Mouse (Mus musculus) forebrain, embryonic 11.5 days (tissue): ENCODE measurements around the gene Pnma1. TPM values are rescaled to one million over a fixed set of nuclear protein-coding genes. Genes with fewer than 3 reads are reported as not detected.

Source experiments
- ATAC-seq: fragments of 200-750 bp; cut with Nextera tagmentation; replicated peaks from 2 replicates; pipeline ENCODE4 v1.8.0; 2017; ENCODE audit warnings: moderate TSS enrichment; ENCODE audit not compliant: low FRiP score
- DNase-seq: peaks from one replicate; pipeline ENCODE4 v3.0.0-alpha.2; 2017; ENCODE audit warnings: low spot score
- H3K27ac ChIP-seq: fragments of 300-500 bp; sonication (generic); 2 replicates; pipeline ENCODE4 v1.5.1; 2014; ENCODE audit warnings: low read depth, low read length
- H3K27me3 ChIP-seq: fragments of 300-500 bp; sonication (generic); 2 replicates; pipeline ENCODE4 v1.6.1; 2014; ENCODE audit warnings: mild to moderate bottlenecking, low read length, mixed read lengths; ENCODE audit not compliant: control insufficient read depth, insufficient read depth
- H3K36me3 ChIP-seq: fragments of 300-500 bp; sonication (generic); 2 replicates; pipeline ENCODE4 v1.6.1; 2014; ENCODE audit warnings: mild to moderate bottlenecking, low read length, moderate library complexity, mixed read lengths; ENCODE audit not compliant: control insufficient read depth, insufficient read depth
- H3K4me1 ChIP-seq: fragments of 300-500 bp; sonication (generic); replicated peaks from 2 replicates; pipeline ENCODE4 v1.6.1; 2014; ENCODE audit warnings: low read length, mixed read lengths; ENCODE audit not compliant: control insufficient read depth, insufficient read depth
- H3K4me2 ChIP-seq: fragments of 300-500 bp; sonication (generic); 2 replicates; pipeline ENCODE4 v1.6.1; 2014; ENCODE audit warnings: low read depth, mild to moderate bottlenecking, low read length, moderate library complexity, mixed read lengths; ENCODE audit not compliant: severe bottlenecking
- H3K4me3 ChIP-seq: fragments of 300-500 bp; sonication (generic); 2 replicates; pipeline ENCODE4 v1.5.1; 2014; ENCODE audit warnings: low read depth, low read length
- H3K9ac ChIP-seq: fragments of 300-500 bp; sonication (generic); 2 replicates; pipeline ENCODE4 v1.6.1; 2014; ENCODE audit warnings: low read length
- H3K9me3 ChIP-seq: fragments of 300-500 bp; sonication (generic); 2 replicates; pipeline ENCODE4 v1.6.1; 2016; ENCODE audit warnings: low read length, mixed read lengths; ENCODE audit not compliant: control insufficient read depth
- WGBS: fragments of 180-500 bp; shearing (Covaris S2); extraction: QIAGEN DNeasy Blood & Tissue Kit; methylation state at CpG from one replicate; pipeline ENCODE4 v1.1.7; 2014; 5-methylcytosine and 5-hydroxymethylcytosine counted together
- polyA plus RNA-seq: library from polyadenylated mRNA; unstranded; fragments of >200 nt; fragmentation: Nextera tagmentation; extraction: Ambion mirVana; gene quantifications from 2 replicates; pipeline ENCODE4 v1.2.1, GENCODE M21; 2014

The Pnma1 gene
- polyA plus RNA-seq, 1 experiment from 2014 or later: 1.9 TPM

DNA sequence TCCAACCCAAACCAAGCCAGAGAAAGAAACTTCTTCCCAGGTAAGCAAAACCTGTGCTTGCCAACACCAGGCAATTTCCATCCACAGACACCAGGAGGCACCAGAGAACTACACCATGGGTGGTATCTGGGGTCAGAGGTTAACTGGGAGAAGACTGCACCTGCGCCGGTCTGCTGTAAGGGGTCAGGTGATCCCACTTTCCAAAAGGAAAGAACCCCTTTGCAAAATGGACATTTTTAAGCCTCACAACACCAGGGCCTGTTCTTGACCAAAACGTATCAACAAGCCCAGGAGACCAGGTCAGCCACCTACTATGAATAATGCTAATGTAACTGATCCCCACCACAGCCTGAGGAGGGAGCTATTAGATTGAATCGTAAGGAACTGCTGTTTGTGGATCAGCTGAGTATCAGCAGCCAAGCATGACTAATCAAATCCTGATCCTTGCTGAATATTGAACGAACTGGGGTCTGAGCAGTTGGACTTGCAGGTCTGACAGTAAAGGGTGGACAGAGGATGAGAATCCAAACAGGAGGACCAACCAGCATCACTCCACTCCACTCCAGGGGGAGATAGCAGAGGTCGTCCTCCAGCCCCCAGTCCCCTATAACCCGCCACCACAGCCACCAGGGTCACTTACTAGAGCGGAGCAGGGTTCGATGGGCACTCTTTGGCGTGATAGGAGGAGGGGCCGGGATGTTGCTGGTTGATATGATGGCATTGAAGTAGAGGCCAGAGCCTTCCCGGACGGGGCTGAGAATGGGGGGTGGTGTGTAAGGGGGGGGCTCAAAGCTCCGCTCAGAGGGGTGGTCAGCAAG lies 13.5 kb upstream of the Pnma1 start:
- WGBS: 74% methylated on average over 14 of the region's 14 CpGs
- Histone ChIP-seq H3K9ac (no peak overlapping the region), H3K4me2 (no peak overlapping the region), H3K27me3 (no peaks in the 10 kb centered on the region), H3K36me3 (no peaks in the 10 kb centered on the region; the same call in 1 of the 2 replicates), H3K4me1 (no peaks in the 10 kb centered on the region), H3K4me3 (no peak overlapping the region), H3K27ac (no peak overlapping the region), H3K9me3 (no peaks in the 10 kb centered on the region)
- no peak for ATAC-seq
- no peak for DNase-seq

DNA sequence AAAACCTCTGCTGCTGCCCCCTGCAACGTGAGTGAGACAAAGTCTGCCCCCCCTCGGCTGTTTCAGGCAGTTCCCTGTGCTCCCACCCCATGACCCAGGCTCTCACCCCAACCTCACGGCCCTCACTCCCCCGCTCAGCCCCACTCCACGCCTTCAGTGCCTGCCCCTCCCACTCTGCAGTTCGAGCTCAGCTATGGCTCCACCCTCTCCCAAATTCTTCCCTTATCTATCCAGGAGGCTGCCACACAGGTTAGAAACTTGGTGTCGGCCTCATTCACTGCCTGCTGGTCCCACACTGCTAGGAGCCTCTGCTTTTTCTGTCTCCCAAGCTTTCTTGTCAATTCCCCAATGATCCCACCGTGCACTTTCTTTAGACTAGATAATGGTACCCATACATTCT lies 12.8 kb upstream of the Pnma1 start:
- ATAC-seq: no peak
- no peak for DNase-seq
- Histone ChIP-seq H3K27me3 (no peaks in the 10 kb centered on the region), H3K9ac (no peak overlapping the region), H3K9me3 (no peaks in the 10 kb centered on the region), H3K4me2 (no peak overlapping the region), H3K4me3 (no peak overlapping the region), H3K4me1 (no peaks in the 10 kb centered on the region), H3K36me3 (no peaks in the 10 kb centered on the region; the same call in 1 of the 2 replicates), H3K27ac (no peak overlapping the region)
- WGBS: 73% methylated on average over 8 of the region's 8 CpGs

DNA sequence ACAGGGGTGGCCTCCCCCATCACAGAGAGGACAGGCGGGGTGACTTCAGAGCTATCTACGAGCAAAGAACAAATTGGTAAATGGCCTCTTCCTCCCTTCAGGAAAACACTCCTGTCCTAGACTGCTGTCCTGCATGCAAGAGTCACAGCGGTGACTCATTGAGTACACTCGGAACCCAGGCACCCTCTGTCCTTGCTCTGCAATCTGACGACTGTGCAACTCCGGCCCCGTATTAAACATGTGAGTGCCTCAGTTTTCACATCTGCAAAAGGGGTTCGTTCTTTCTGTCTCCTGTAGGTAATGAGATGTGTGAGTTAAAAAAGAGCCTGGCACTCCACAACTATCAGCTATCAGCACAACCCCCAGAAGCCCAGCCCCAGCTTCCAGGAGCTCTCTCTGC lies 12.2 kb upstream of the Pnma1 start:
- Histone ChIP-seq H3K4me3 (no peak overlapping the region), H3K36me3 (no peaks in the 10 kb centered on the region; the same call in 1 of the 2 replicates), H3K9me3 (no peaks in the 10 kb centered on the region), H3K9ac (no peak overlapping the region), H3K4me2 (no peak overlapping the region), H3K27ac (no peak overlapping the region), H3K27me3 (no peaks in the 10 kb centered on the region), H3K4me1 (no peaks in the 10 kb centered on the region)
- DNase-seq: no peak
- 94% methylated on average over 8 of the region's 8 CpGs for WGBS
- no peak for ATAC-seq

DNA sequence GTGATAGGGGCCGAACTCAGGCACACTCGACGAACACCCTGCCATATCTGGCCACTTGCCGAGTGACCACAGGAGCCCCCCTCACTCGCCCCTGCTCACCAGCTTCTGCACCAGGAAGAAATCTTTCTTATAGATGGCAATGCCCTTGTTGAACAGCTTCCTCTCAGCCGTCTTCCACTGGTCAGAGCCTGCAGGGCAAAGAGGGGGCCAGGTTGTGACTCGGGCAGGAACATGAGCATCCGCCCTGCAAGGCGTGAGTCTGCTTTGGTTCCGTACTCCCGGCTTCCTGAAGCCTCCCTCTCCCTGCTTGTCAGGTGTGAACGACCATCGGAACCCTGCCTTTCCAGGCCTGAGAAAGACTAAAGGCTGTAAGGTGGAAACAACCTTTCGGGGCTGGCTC lies 9.9 kb upstream of the Pnma1 start:
- Histone ChIP-seq H3K36me3 (no peaks in the 10 kb centered on the region; the same call in 1 of the 2 replicates), H3K4me2 (no peak overlapping the region), H3K9ac (no peak overlapping the region), H3K27me3 (no peaks in the 10 kb centered on the region), H3K4me3 (no peak overlapping the region), H3K4me1 (no peaks in the 10 kb centered on the region), H3K9me3 (no peaks in the 10 kb centered on the region), H3K27ac (no peak overlapping the region)
- ATAC-seq (no peak), DNase-seq (no peak)
- 92% methylated on average over 14 of the region's 14 CpGs for WGBS

DNA sequence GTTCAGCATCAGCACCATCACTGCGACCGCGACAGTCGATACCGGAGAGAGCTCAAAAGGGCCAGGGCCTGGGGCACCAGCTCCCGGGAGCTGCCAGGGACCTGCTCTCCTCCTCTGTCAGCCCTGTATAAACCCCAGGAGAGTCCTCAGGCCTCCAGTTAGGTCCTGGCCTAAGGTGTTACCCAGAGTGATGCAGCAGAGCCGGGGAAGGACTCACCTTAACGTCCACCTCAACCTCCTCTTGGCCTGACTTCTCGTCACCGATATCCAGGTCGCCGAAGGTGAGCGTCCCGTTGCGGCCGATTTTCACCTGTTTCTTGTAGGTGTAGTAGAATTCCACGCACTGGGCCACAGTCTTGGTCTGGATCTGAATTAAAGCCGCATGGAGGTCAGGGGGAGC lies 7.9 kb upstream of the Pnma1 start:
- Histone ChIP-seq H3K4me3 (no peak overlapping the region), H3K9ac (no peak overlapping the region), H3K9me3 (no peaks in the 10 kb centered on the region), H3K27me3 (no peaks in the 10 kb centered on the region), H3K27ac (no peak overlapping the region), H3K4me1 (0 out of 2 replicates have a peak, but pooled peaks cover 2% of the 10 kb centered on the region), H3K36me3 (no peaks in the 10 kb centered on the region; the same call in 1 of the 2 replicates), H3K4me2 (no peak overlapping the region)
- ATAC-seq: no peak
- WGBS: 94% methylated on average over 18 of the region's 18 CpGs
- peak; percentile 37 for DNase-seq

DNA sequence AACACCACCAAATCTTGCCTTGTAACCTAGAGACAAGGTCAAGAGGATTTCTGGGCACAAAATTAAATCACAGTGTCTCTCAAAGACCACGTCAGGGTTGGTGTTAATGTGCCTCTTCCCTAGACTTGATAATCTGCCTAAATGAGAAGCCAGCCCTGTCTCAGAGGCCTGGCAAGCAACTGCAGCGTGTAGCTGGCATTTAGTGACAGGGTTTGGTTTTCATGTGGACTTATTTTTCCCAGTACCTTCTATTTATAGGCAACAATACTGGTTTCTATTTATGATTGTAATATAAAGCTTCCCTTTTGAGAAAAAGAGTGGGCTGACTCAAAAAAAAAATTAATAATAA lies 7.2 kb upstream of the Pnma1 start:
- 87% methylated on average over 2 of the region's 2 CpGs for WGBS
- DNase-seq (no peak), ATAC-seq (no peak)
- H3K4me3 ChIP-seq: no peak overlapping the region
- no peaks in the 10 kb centered on the region; the same call in 1 of the 2 replicates for H3K36me3 ChIP-seq
- H3K4me1 ChIP-seq: 0 out of 2 replicates have a peak, but pooled peaks cover 2% of the 10 kb centered on the region
- no peak overlapping the region for H3K9ac ChIP-seq
- no peak overlapping the region for H3K4me2 ChIP-seq
- no peaks in the 10 kb centered on the region for H3K9me3 ChIP-seq
- no peak overlapping the region for H3K27ac ChIP-seq
- H3K27me3 ChIP-seq: no peaks in the 10 kb centered on the region

DNA sequence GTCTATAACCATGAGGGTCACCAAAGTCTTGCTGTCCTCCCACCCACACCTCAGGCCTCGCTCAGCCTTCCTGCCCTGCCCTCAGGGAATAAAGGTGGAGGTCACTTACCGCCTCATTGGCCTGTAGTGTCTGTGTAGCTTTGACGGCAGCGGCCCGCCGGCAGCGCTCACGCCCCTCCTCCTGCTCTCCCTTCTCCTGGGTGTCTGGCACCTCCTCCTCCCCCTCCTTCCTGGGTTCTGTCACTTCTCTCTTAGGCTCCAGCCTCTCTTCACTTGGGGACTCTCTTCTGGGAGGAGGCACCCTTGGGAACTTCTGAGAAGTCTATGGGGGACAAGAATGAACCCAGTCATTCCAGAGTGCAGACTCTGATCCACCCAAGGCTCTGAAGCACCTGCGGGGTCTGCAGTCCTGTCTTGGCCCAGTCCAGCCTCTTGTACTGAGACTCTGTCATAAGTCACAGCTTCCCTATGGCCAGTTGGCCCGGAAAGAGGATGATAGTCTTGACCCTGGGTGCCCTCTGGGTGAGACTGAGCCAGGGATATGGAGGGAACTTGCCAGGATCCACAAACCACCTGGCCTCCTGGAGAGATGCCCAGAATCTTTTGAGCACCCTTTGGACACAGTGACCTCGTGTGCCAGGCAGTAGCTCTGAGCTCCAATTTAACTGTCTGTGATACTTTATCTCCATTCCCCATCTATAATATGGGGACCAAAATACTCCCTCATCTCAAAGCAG lies 6.7 kb upstream of the Pnma1 start:
- Histone ChIP-seq H3K4me1 (0 out of 2 replicates have a peak, but pooled peaks cover 2% of the 10 kb centered on the region), H3K9ac (no peak overlapping the region), H3K9me3 (no peaks in the 10 kb centered on the region), H3K4me3 (no peak overlapping the region), H3K27me3 (no peaks in the 10 kb centered on the region), H3K27ac (no peak overlapping the region), H3K4me2 (no peak overlapping the region), H3K36me3 (no peaks in the 10 kb centered on the region; the same call in 1 of the 2 replicates)
- WGBS: 83% methylated on average over 11 of the region's 11 CpGs
- ATAC-seq (no peak), DNase-seq (no peak)

DNA sequence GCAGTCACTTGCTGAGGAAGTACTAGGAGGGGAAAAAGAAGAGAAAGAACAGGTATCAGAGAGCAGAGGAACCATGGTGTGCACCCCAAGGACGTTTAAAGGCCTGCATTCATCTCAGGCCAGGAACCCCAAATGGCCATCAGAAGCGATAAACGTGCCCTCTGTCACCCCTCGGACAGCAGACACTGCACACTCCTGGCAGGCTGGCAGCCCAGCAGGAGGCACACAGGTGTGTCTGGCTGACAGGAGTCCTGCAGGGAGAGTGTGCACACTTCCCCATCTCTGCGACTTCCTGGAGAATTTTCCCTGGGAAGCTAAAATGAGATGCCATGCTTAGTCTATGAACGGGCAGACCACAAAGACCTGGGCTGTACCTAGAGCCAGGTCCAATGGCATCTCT lies 5.1 kb upstream of the Pnma1 start:
- Histone ChIP-seq H3K9me3 (no peaks in the 10 kb centered on the region), H3K36me3 (no peaks in the 10 kb centered on the region; the same call in 1 of the 2 replicates), H3K4me2 (no peak overlapping the region), H3K4me1 (peaks cover 5% of the 10 kb centered on the region; the same call in 1 of the 2 replicates), H3K27ac (no peak overlapping the region), H3K4me3 (no peak overlapping the region), H3K9ac (no peak overlapping the region), H3K27me3 (no peaks in the 10 kb centered on the region)
- ATAC-seq (no peak), DNase-seq (no peak)
- 85% methylated on average over 6 of the region's 6 CpGs for WGBS
